Mouse (Mus musculus) neural tube, embryonic 11.5 days (tissue): ENCODE data around the gene Stx4a. TPM values are rescaled to one million over a fixed set of nuclear protein-coding genes. Genes with fewer than 3 reads are reported as not detected.
"Not testable (repeated sequence)": the region's sequence is repeated elsewhere in the genome, so short reads cannot be mapped to it uniquely, and the experiment has no call there.

Experiments
- ATAC-seq: fragments of 200-750 bp; cut with Nextera tagmentation; 2 replicates; pipeline ENCODE4 v1.8.0; 2017; ENCODE audit warnings: moderate number of reproducible peaks, mild to moderate bottlenecking, moderate TSS enrichment, moderate library complexity; ENCODE audit not compliant: insufficient read depth, low FRiP score, low TSS enrichment
- DNase-seq: peaks from one replicate; pipeline ENCODE4 v3.0.0-alpha.2; 2015; ENCODE audit warnings: low spot score
- H3K27ac ChIP-seq: fragments of 300-500 bp; sonication (generic); 2 replicates; pipeline ENCODE4 v1.5.1; 2014; ENCODE audit warnings: low read depth, mild to moderate bottlenecking, low read length
- H3K27me3 ChIP-seq: fragments of 300-500 bp; sonication (generic); 2 replicates; pipeline ENCODE4 v1.6.1; 2014; ENCODE audit warnings: mild to moderate bottlenecking, low read length, mixed read lengths; ENCODE audit not compliant: control insufficient read depth, insufficient read depth
- H3K36me3 ChIP-seq: fragments of 300-500 bp; sonication (generic); 2 replicates; pipeline ENCODE4 v1.6.1; 2014; ENCODE audit warnings: mild to moderate bottlenecking, low read length, moderate library complexity, mixed read lengths; ENCODE audit not compliant: control insufficient read depth, insufficient read depth
- H3K4me1 ChIP-seq: fragments of 300-500 bp; sonication (generic); 2 replicates; pipeline ENCODE4 v1.6.1; 2014; ENCODE audit warnings: low read length, mixed read lengths; ENCODE audit not compliant: control insufficient read depth, insufficient read depth
- H3K4me2 ChIP-seq: fragments of 300-500 bp; sonication (generic); 2 replicates; pipeline ENCODE4 v1.6.1; 2014; ENCODE audit warnings: low read depth, mild to moderate bottlenecking, moderate library complexity
- H3K4me3 ChIP-seq: fragments of 300-500 bp; sonication (generic); 2 replicates; pipeline ENCODE4 v1.5.1; 2014; ENCODE audit warnings: low read depth, low read length
- H3K9ac ChIP-seq: fragments of 300-500 bp; sonication (generic); 2 replicates; pipeline ENCODE4 v1.6.1; 2014; ENCODE audit warnings: mild to moderate bottlenecking, low read length
- H3K9me3 ChIP-seq: fragments of 300-500 bp; sonication (generic); 2 replicates; pipeline ENCODE4 v1.6.1; 2016; ENCODE audit warnings: low read length; ENCODE audit not compliant: control insufficient read depth
- WGBS: fragments of 180-500 bp; shearing (Covaris S2); extraction: QIAGEN DNeasy Blood & Tissue Kit; methylation state at CpG from one replicate; pipeline ENCODE4 v1.1.7; 2014; 5-methylcytosine and 5-hydroxymethylcytosine counted together
- polyA plus RNA-seq: library from polyadenylated mRNA; unstranded; fragments of >200 nt; fragmentation: Nextera tagmentation; extraction: Ambion mirVana; gene quantifications from 2 replicates; pipeline ENCODE4 v1.2.1, GENCODE M21; 2014

The Stx4a gene
- polyA plus RNA-seq = 10.4 and 10.7 TPM in 2 replicates

- WGBS = 5% methylated on average over 28 of the region's 38 CpGs
Observed at GRCm38 (mm10) chr7:127824176-127824871, at the start of gene Stx4a, which contains the start of gene Stx1b. Gene Stx4a (plus strand): TSS chr7:127824294. Gene Stx1b (minus strand): TSS chr7:127824549.

GRCm38 (mm10) chr7:127775837-127776236 lies 48.3 kb upstream of the Stx4a start:
- not testable (repeated sequence) for H3K4me1 ChIP-seq, ATAC-seq, H3K9me3 ChIP-seq, H3K36me3 ChIP-seq, DNase-seq, H3K27me3 ChIP-seq
- Histone ChIP-seq H3K9ac (peak overlapping the region; percentile 95), H3K4me3 (peak overlapping the region; percentile 78), H3K27ac (peak overlapping the region; percentile 93; the same call in 1 of the 2 replicates), H3K4me2 (peak overlapping the region; percentile 50)
- 82% methylated on average over 7 of the region's 7 CpGs for WGBS

More at GRCm38 (mm10) chr7:127824176-127824871, at the start of gene Stx4a, which contains the start of gene Stx1b:
- peak within 1 kb of the TSS; percentile 79 for H3K9ac ChIP-seq
- no peaks in the 10 kb centered on the region for H3K27me3 ChIP-seq
- peak within 1 kb of the TSS; percentile 75 for H3K4me2 ChIP-seq
- H3K4me3 ChIP-seq = peak within 1 kb of the TSS; percentile 67
- DNase-seq (peak; percentile 80), ATAC-seq (peak; percentile 86)
- no peaks in the 10 kb centered on the region for H3K36me3 ChIP-seq
- peaks cover 3% of the 10 kb centered on the region; the same call in 1 of the 2 replicates for H3K4me1 ChIP-seq
- 0 out of 2 replicates have a peak within 1 kb of the TSS, but pooled peaks have one; percentile 53 for H3K27ac ChIP-seq
- no peaks in the 10 kb centered on the region for H3K9me3 ChIP-seq

- peak within 1 kb of the TSS; percentile 95 for H3K9ac ChIP-seq
- WGBS = under 1% methylated on average over 23 of the region's 23 CpGs
- ATAC-seq = peak; percentile 62
Observed at GRCm38 (mm10) chr7:127776426-127776825, 47.7 kb upstream of the Stx4a start, which contains the start of gene Setd1a. Gene Setd1a (plus strand): TSS chr7:127776670.

GRCm38 (mm10) chr7:127776878-127777473 lies 47.1 kb upstream of the Stx4a start:
- ATAC-seq (peak; percentile 88), DNase-seq (peak; percentile 96)
- Histone ChIP-seq H3K27me3 (no peaks in the 10 kb centered on the region), H3K4me3 (peak overlapping the region; percentile 78), H3K4me2 (peak overlapping the region; percentile 50), H3K9me3 (no peaks in the 10 kb centered on the region), H3K27ac (peak overlapping the region; percentile 93), H3K4me1 (peaks cover 6% of the 10 kb centered on the region), H3K9ac (peak overlapping the region; percentile 95), H3K36me3 (peaks cover 10% of the 10 kb centered on the region)
- WGBS = 0% methylated on average over 59 of the region's 70 CpGs

More at GRCm38 (mm10) chr7:127776426-127776825, 47.7 kb upstream of the Stx4a start, which contains the start of gene Setd1a:
- H3K4me1 ChIP-seq = peaks cover 6% of the 10 kb centered on the region
- H3K27ac ChIP-seq = peak within 1 kb of the TSS; percentile 93
- H3K9me3 ChIP-seq = no peaks in the 10 kb centered on the region
- no peaks in the 10 kb centered on the region for H3K27me3 ChIP-seq
- H3K36me3 ChIP-seq = peaks cover 10% of the 10 kb centered on the region
- DNase-seq = peak; percentile 89
- peak within 1 kb of the TSS; percentile 90 for H3K4me2 ChIP-seq
- peak within 1 kb of the TSS; percentile 78 for H3K4me3 ChIP-seq

- DNase-seq (peak; percentile 73), ATAC-seq (peak; percentile 51)
- Histone ChIP-seq H3K4me1 (peaks cover 6% of the 10 kb centered on the region), H3K4me2 (peak overlapping the region; percentile 90), H3K9ac (peak overlapping the region; percentile 95), H3K27me3 (no peaks in the 10 kb centered on the region), H3K36me3 (peaks cover 12% of the 10 kb centered on the region), H3K27ac (peak overlapping the region; percentile 93), H3K4me3 (peak overlapping the region; percentile 78), H3K9me3 (no peaks in the 10 kb centered on the region)
- WGBS = 5% methylated on average over 44 of the region's 66 CpGs
Observed at GRCm38 (mm10) chr7:127777474-127778266, 46.4 kb upstream of the Stx4a start.

- Histone ChIP-seq H3K4me1 (peaks cover 6% of the 10 kb centered on the region), H3K4me3 (peak overlapping the region; percentile 78), H3K9ac (peak overlapping the region; percentile 95), H3K27me3 (no peaks in the 10 kb centered on the region), H3K27ac (no peak overlapping the region), H3K36me3 (peaks cover 12% of the 10 kb centered on the region), H3K9me3 (no peaks in the 10 kb centered on the region), H3K4me2 (peak overlapping the region; percentile 90)
- WGBS = 80% methylated on average over 4 of the region's 4 CpGs
- DNase-seq = no peak
- no peak for ATAC-seq
Observed at GRCm38 (mm10) chr7:127778350-127778749, 45.7 kb upstream of the Stx4a start.

- Histone ChIP-seq H3K36me3 (peaks cover 42% of the 10 kb centered on the region), H3K27ac (no peak within 1 kb of the TSS), H3K27me3 (no peaks in the 10 kb centered on the region), H3K9ac (no peak within 1 kb of the TSS), H3K4me2 (no peak within 1 kb of the TSS), H3K4me1 (no peaks in the 10 kb centered on the region), H3K9me3 (no peaks in the 10 kb centered on the region), H3K4me3 (no peak within 1 kb of the TSS)
- ATAC-seq (no peak), DNase-seq (no peak)
- WGBS = 95% methylated on average over 7 of the region's 7 CpGs
Observed at GRCm38 (mm10) chr7:127785308-127785707, 38.8 kb upstream of the Stx4a start, which contains the start of gene Gm49388. Gene Gm49388 (plus strand): TSS chr7:127785608.
